Mouse (Mus musculus): ENCODE measurements around the gene Nfyc. TPM values are rescaled to one million over a fixed set of nuclear protein-coding genes. Genes with fewer than 3 reads are reported as not detected.
A peak's percentile ranks its signal among the peaks of the same experiment; 100 is the strongest.

Gene Nfyc
- polyA plus RNA-seq, 1 experiment from 2014 or later: 83.0 TPM

DNA sequence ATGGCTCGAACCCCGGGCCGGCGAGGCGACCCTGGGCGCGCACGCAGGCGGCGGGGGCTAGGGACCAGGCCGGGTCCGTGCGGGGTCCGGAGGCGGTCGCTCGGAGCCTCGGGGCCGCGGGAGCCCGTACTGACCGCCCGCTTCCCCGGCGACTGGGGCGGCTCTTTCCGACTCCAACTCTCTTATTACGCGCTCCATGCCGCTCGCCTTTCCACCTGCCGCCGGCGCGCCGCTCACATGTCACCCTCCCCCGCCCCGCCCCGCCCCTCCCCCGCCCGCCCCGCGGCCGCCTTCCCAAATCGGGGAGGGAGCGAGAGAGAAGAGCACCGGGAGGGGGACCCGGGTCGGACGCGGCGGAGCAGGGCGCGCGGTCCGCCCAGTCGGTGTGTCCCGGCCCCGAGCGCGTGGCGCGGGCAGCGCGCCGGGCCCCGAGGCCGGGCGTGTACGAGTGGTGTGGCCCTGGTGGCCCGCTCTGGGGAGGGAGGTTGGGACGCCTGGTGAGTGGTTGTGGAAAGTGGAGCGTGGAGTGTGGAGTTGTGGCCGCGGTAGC lies 84.1 kb downstream of the Nfyc start:
- WGBS: under 1% methylated on average over 51 of the region's 75 CpGs
- H3K4me3 ChIP-seq (replicated peaks): peak overlapping the region; percentile 60
- no peaks in the 10 kb centered on the region for H3K9me3 ChIP-seq (replicated peaks)
- H3K27ac ChIP-seq (replicated peaks): no peak overlapping the region
- peak overlapping the region; percentile 49 for H3K9ac ChIP-seq (replicated peaks)
- H3K4me2 ChIP-seq: peak overlapping the region; percentile 99
- peak; percentile 53 for ATAC-seq (ENCODE audit: low FRiP score)
- H3K27me3 ChIP-seq (replicated peaks): peaks cover 50% of the 10 kb centered on the region
- no peaks in the 10 kb centered on the region for H3K36me3 ChIP-seq
- H3K4me1 ChIP-seq: peaks cover 23% of the 10 kb centered on the region

- Histone ChIP-seq H3K9ac (replicated peaks) (peak overlapping the region; percentile 49), H3K27me3 (replicated peaks) (peaks cover 50% of the 10 kb centered on the region), H3K27ac (replicated peaks) (no peak overlapping the region), H3K9me3 (replicated peaks) (no peaks in the 10 kb centered on the region), H3K4me3 (replicated peaks) (peak overlapping the region; percentile 60), H3K4me2 (peak overlapping the region; percentile 99), H3K4me1 (peaks cover 23% of the 10 kb centered on the region), H3K36me3 (no peaks in the 10 kb centered on the region)
- WGBS: 6% methylated on average over 18 of the region's 53 CpGs
- ATAC-seq (ENCODE audit: low FRiP score): peak; percentile 62
Observed at GRCm38 (mm10) chr4:120746552-120747150, 84.7 kb downstream of the Nfyc start.

- ATAC-seq (ENCODE audit: low FRiP score): no peak
- H3K4me3 ChIP-seq (replicated peaks): no peak overlapping the region
- no peak overlapping the region for H3K9ac ChIP-seq (replicated peaks)
- H3K9me3 ChIP-seq (replicated peaks): no peaks in the 10 kb centered on the region
- H3K36me3 ChIP-seq: no peaks in the 10 kb centered on the region
- peak overlapping the region; percentile 99 for H3K4me2 ChIP-seq
- peaks cover 23% of the 10 kb centered on the region for H3K4me1 ChIP-seq
- no peak overlapping the region for H3K27ac ChIP-seq (replicated peaks)
- 22% methylated on average over 10 of the region's 10 CpGs for WGBS
- peaks cover 46% of the 10 kb centered on the region for H3K27me3 ChIP-seq (replicated peaks)
Observed at GRCm38 (mm10) chr4:120745731-120746551, 85.4 kb downstream of the Nfyc start.

DNA sequence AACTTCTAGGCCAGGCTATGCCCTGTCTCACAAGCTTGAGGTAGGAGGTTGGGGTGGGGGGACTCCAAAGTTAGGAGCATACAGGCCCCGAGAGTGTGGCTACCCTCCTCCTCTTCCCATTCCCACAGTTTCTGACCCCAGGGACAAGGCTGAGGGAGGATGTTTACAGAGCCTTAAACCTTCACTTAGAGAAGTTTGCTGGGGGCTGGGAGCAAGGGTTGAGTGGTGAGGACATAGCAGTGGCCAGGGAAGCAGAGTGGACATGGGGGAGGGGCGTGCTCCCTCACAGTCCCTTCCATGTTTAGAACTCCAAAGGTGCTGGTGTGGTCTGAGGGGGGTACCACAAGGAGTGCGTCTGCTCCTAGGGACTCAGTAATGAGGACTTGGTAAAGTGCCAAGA lies 87.7 kb downstream of the Nfyc start:
- H3K36me3 ChIP-seq: no peaks in the 10 kb centered on the region
- H3K9ac ChIP-seq (replicated peaks): no peak overlapping the region
- ATAC-seq (ENCODE audit: low FRiP score): no peak
- H3K27ac ChIP-seq (replicated peaks): no peak overlapping the region
- H3K27me3 ChIP-seq (replicated peaks): peaks cover 26% of the 10 kb centered on the region
- 71% methylated on average over 3 of the region's 3 CpGs for WGBS
- H3K4me1 ChIP-seq: peaks cover 21% of the 10 kb centered on the region
- H3K4me3 ChIP-seq (replicated peaks): no peak overlapping the region
- H3K9me3 ChIP-seq (replicated peaks): no peaks in the 10 kb centered on the region
- H3K4me2 ChIP-seq: no peak overlapping the region

- no peaks in the 10 kb centered on the region for H3K36me3 ChIP-seq
- H3K9ac ChIP-seq (replicated peaks): no peak overlapping the region
- no peak overlapping the region for H3K27ac ChIP-seq (replicated peaks)
- H3K4me2 ChIP-seq: no peak overlapping the region
- WGBS: 76% methylated on average over 6 of the region's 6 CpGs
- no peaks in the 10 kb centered on the region for H3K4me1 ChIP-seq
- ATAC-seq (ENCODE audit: low FRiP score): no peak
- H3K4me3 ChIP-seq (replicated peaks): no peak overlapping the region
- no peaks in the 10 kb centered on the region for H3K9me3 ChIP-seq (replicated peaks)
- peaks cover 13% of the 10 kb centered on the region for H3K27me3 ChIP-seq (replicated peaks)
Observed at GRCm38 (mm10) chr4:120741303-120741702, 90.1 kb downstream of the Nfyc start.

- peaks cover 24% of the 10 kb centered on the region for H3K4me1 ChIP-seq
- no peaks in the 10 kb centered on the region for H3K9me3 ChIP-seq (replicated peaks)
- no peak overlapping the region for H3K9ac ChIP-seq (replicated peaks)
- no peak overlapping the region for H3K27ac ChIP-seq (replicated peaks)
- no peaks in the 10 kb centered on the region for H3K36me3 ChIP-seq
- peaks cover 23% of the 10 kb centered on the region for H3K27me3 ChIP-seq (replicated peaks)
- ATAC-seq (ENCODE audit: low FRiP score): no peak
- H3K4me3 ChIP-seq (replicated peaks): no peak overlapping the region
- 73% methylated on average over 5 of the region's 5 CpGs for WGBS
- no peak overlapping the region for H3K4me2 ChIP-seq
Observed at GRCm38 (mm10) chr4:120734012-120734622, 97.3 kb downstream of the Nfyc start.

GRCm38 (mm10) chr4:120732737-120733136 lies 98.6 kb downstream of the Nfyc start:
- Histone ChIP-seq H3K36me3 (no peaks in the 10 kb centered on the region), H3K4me3 (replicated peaks) (no peak overlapping the region), H3K27me3 (replicated peaks) (peaks cover 23% of the 10 kb centered on the region), H3K9ac (replicated peaks) (no peak overlapping the region), H3K4me1 (peaks cover 24% of the 10 kb centered on the region), H3K4me2 (no peak overlapping the region), H3K9me3 (replicated peaks) (no peaks in the 10 kb centered on the region), H3K27ac (replicated peaks) (no peak overlapping the region)
- 83% methylated on average over 6 of the region's 6 CpGs for WGBS
- no peak for ATAC-seq (ENCODE audit: low FRiP score)

GRCm38 (mm10) chr4:120731030-120731644 lies 100.2 kb downstream of the Nfyc start:
- peak overlapping the region; percentile 97 for H3K4me2 ChIP-seq
- peak overlapping the region; percentile 57 for H3K9ac ChIP-seq (replicated peaks)
- peaks cover 24% of the 10 kb centered on the region for H3K4me1 ChIP-seq
- peak; percentile 81 for ATAC-seq (ENCODE audit: low FRiP score)
- peak overlapping the region; percentile 51 for H3K4me3 ChIP-seq (replicated peaks)
- WGBS: 1% methylated on average over 40 of the region's 40 CpGs
- H3K36me3 ChIP-seq: no peaks in the 10 kb centered on the region
- H3K9me3 ChIP-seq (replicated peaks): no peaks in the 10 kb centered on the region
- no peak overlapping the region for H3K27ac ChIP-seq (replicated peaks)
- peaks cover 23% of the 10 kb centered on the region for H3K27me3 ChIP-seq (replicated peaks)

- no peak for ATAC-seq (ENCODE audit: low FRiP score)
- WGBS: 28% methylated on average over 6 of the region's 6 CpGs
- peaks cover 27% of the 10 kb centered on the region for H3K27me3 ChIP-seq (replicated peaks)
- H3K9ac ChIP-seq (replicated peaks): peak overlapping the region; percentile 57; the same call in 1 of the 2 replicates
- peaks cover 24% of the 10 kb centered on the region for H3K4me1 ChIP-seq
- no peaks in the 10 kb centered on the region for H3K36me3 ChIP-seq
- no peak overlapping the region for H3K27ac ChIP-seq (replicated peaks)
- H3K4me3 ChIP-seq (replicated peaks): peak overlapping the region; percentile 51
- no peaks in the 10 kb centered on the region for H3K9me3 ChIP-seq (replicated peaks)
- peak overlapping the region; percentile 97 for H3K4me2 ChIP-seq
Observed at GRCm38 (mm10) chr4:120730574-120730973, 100.8 kb downstream of the Nfyc start.

DNA sequence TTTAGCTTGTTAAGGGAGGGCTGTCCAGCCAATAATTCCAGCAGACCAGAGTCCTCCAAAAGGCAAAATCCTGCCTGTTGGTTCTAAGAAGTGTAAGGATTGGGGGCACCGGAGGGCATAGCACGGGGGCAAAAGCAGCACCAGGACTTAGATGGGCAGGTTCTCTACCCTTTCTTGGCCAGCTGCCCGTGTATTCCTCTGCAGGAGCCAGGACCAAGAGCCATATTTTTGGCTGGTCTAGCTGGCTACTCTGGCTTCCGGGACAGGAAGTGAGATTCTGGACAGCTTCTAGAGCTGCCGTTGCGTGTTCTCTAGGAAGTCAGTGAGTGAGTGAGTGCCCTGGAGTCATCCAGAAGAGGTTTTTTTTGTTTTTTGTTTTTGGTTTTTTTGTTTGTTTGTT lies 101.2 kb downstream of the Nfyc start:
- Histone ChIP-seq H3K4me1 (peaks cover 24% of the 10 kb centered on the region), H3K4me2 (no peak overlapping the region), H3K36me3 (no peaks in the 10 kb centered on the region), H3K9ac (replicated peaks) (no peak overlapping the region), H3K27ac (replicated peaks) (no peak overlapping the region), H3K27me3 (replicated peaks) (peaks cover 27% of the 10 kb centered on the region), H3K9me3 (replicated peaks) (no peaks in the 10 kb centered on the region), H3K4me3 (replicated peaks) (no peak overlapping the region)
- 71% methylated on average over 6 of the region's 6 CpGs for WGBS
- no peak for ATAC-seq (ENCODE audit: low FRiP score)

DNA sequence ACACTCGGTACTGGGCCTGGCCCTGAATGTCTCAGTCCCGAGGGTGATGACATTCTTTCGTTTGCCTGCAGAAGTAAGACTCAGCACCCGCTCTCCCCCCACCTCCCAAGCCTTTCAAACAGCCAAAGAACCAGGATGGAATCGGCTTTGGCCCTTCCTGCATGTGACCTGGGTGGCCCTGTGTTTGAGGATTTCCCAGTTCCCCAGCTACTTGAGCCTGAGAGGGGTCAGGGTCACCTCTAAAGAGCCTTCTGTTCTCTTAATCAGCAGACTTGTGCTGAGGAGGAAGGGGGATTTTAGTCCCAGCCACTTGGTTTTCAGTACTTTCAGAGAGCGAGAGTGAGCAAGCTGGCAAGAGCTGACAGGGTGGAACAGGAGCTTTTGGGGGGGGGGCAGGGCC lies 101.9 kb downstream of the Nfyc start:
- Histone ChIP-seq H3K4me3 (replicated peaks) (no peak overlapping the region), H3K27me3 (replicated peaks) (peaks cover 27% of the 10 kb centered on the region), H3K4me1 (peaks cover 24% of the 10 kb centered on the region), H3K4me2 (no peak overlapping the region), H3K36me3 (no peaks in the 10 kb centered on the region), H3K27ac (replicated peaks) (no peak overlapping the region), H3K9ac (replicated peaks) (no peak overlapping the region), H3K9me3 (replicated peaks) (no peaks in the 10 kb centered on the region)
- no peak for ATAC-seq (ENCODE audit: low FRiP score)
- WGBS: 68% methylated on average over 6 of the region's 6 CpGs

All from neural tube, embryonic 15.5 days (tissue).